In genomic region chr11:101704081-101704480, GRCm38 (mm10) we compare ENCODE assay signal across 13 mouse cellular contexts. TPM values are rescaled to one million over a fixed set of nuclear protein-coding genes. Genes with fewer than 3 reads are reported as not detected.
DNase-seq lines count a peak whose midpoint lies in the region; ATAC-seq and TF ChIP-seq lines count a peak whose summit lies in the region.
"Had no signal": no experiment of that assay in that cellular context is flagged by ENCODE, and none has a peak within 500 bp of the region (broad histone marks: within the 10 kb centered on the region; RNA-seq: fewer than 3 reads in every experiment).

No protein-coding gene starts in this region.

- H3K36me3 ChIP-seq in forebrain, embryonic 12.5 days (replicated peaks) = no peaks in the 10 kb centered on the region
- no peaks in the 10 kb centered on the region for H3K36me3 ChIP-seq in forebrain, embryonic 10.5 days (replicated peaks)

- DNase-seq in forebrain, embryonic 10.5 days (ENCODE audit: extremely low spot score, low spot score) = no peak
- DNase-seq in brain, embryonic 14.5 days (ENCODE audit: low read depth) = peak; percentile 39
- DNase-seq in kidney, adult 11 months = peak; percentile 62
- peak; percentile 53 to 75 for DNase-seq in kidney, postnatal 36 days
- DNase-seq in adrenal gland, adult 8-10 months = no peak
- DNase-seq in frontal cortex, postnatal 14 days (ENCODE audit: low spot score in 2 of 2) = no peak
- no peak for DNase-seq in spleen, postnatal 4 days (ENCODE audit: low spot score in 2 of 2)
- DNase-seq: cerebellum, adult 18-20 months; heart, adult 11 months; heart, postnatal 4 days; left cerebral cortex, postnatal 4 days; lung, postnatal 14 days had no signal

- H3K9me3 ChIP-seq in forebrain, embryonic 12.5 days = no peaks in the 10 kb centered on the region
- H3K9me3 ChIP-seq in forebrain, embryonic 10.5 days = no peaks in the 10 kb centered on the region

- H3K27ac ChIP-seq in forebrain, embryonic 12.5 days = peak overlapping the region; percentile 42; the same call in 1 of the 2 replicates
- H3K27ac ChIP-seq in forebrain, embryonic 10.5 days = no peak overlapping the region

- H3K4me1 ChIP-seq in forebrain, embryonic 12.5 days = peaks cover 11% of the 10 kb centered on the region
- H3K4me1 ChIP-seq in forebrain, embryonic 10.5 days = peaks cover 13% of the 10 kb centered on the region

- H3K9ac ChIP-seq in forebrain, embryonic 12.5 days = no peak overlapping the region

- no peak overlapping the region for H3K4me3 ChIP-seq in forebrain, embryonic 12.5 days (replicated peaks)
- H3K4me3 ChIP-seq in forebrain, embryonic 10.5 days = no peak overlapping the region

- TF ChIP-seq POLR2A in brain, embryonic 14.5 days (IDR thresholded peaks at IDR 0.05; ENCODE audit: borderline replicate concordance, extremely low read depth, insufficient read depth, insufficient read length, poor library complexity, severe bottlenecking) = no peak

- no peaks in the 10 kb centered on the region for H3K27me3 ChIP-seq in forebrain, embryonic 12.5 days
- H3K27me3 ChIP-seq in forebrain, embryonic 10.5 days (ENCODE audit: poor library complexity, severe bottlenecking) = no peaks in the 10 kb centered on the region

- ATAC-seq in forebrain, embryonic 12.5 days (ENCODE audit: low FRiP score) = no peak

- H3K4me2 ChIP-seq in forebrain, embryonic 12.5 days = no peak overlapping the region

- no peak for TF ChIP-seq CTCF in brain, embryonic 14.5 days (IDR thresholded peaks at IDR 0.05; ENCODE audit: borderline replicate concordance, extremely low read depth, insufficient read depth, insufficient read length)

- 67% methylated on average over 5 of the region's 5 CpGs for WGBS in forebrain, embryonic 12.5 days
- whole genome bisulfite sequencing in forebrain, embryonic 10.5 days = 74% methylated on average over 5 of the region's 5 CpGs

RNA-seq across cellular contexts. Expression of gene Dhx8, which starts 28.6 kb away (rescaled TPM):
- polyA plus RNA-seq in forebrain, embryonic 12.5 days (2016; fragmentation: Nextera tagmentation; extraction: Ambion mirVana) = 45.6 and 46.8 TPM in 2 replicates
- polyA plus RNA-seq in forebrain, embryonic 10.5 days (2016; fragmentation: Nextera tagmentation; extraction: Ambion mirVana) = 44.7 and 51.2 TPM in 2 replicates
- 25.2 and 33.5 TPM in 2 replicates for polyA plus RNA-seq in brain, embryonic 14.5 days (2012; rRNA removed)
- 10 to 100 TPM; 25.0 to 30.3 (median 28.0) TPM for total RNA-seq in adrenal gland, adult 8-10 months (2022)

RNA-seq across cellular contexts. Expression of gene Arl4d, which starts 38.7 kb away (rescaled TPM):
- polyA plus RNA-seq in forebrain, embryonic 12.5 days (2016; fragmentation: Nextera tagmentation; extraction: Ambion mirVana) = 16.2 and 24.1 TPM in 2 replicates
- polyA plus RNA-seq in forebrain, embryonic 10.5 days (2016; fragmentation: Nextera tagmentation; extraction: Ambion mirVana) = 2.4 and 3.1 TPM in 2 replicates
- polyA plus RNA-seq in brain, embryonic 14.5 days (2012; rRNA removed) = 18.9 and 42.0 TPM in 2 replicates
- total RNA-seq in adrenal gland, adult 8-10 months (2022) = 10 to 100 TPM; 12.5 to 22.1 (median 16.4) TPM

Comparison
In these comparisons a context has a peak if more than half of its experiments do, and no peak if none do; other contexts are left out.
1. DNase-seq: peak in brain, embryonic 14.5 days (single experiment), kidney, adult 11 months (single experiment) and kidney, postnatal 36 days (2 of 2); none in forebrain, embryonic 10.5 days (single experiment), adrenal gland, adult 8-10 months (single experiment), frontal cortex, postnatal 14 days (0 of 2) and spleen, postnatal 4 days (0 of 2).